Mouse (Mus musculus): ENCODE results near the gene Tnnt3.

- TF ChIP-seq POLR2A (IDR thresholded peaks at IDR 0.05; ENCODE audit: low read depth, low read length) = no peak
- TF ChIP-seq CTCF (conservative IDR thresholded peaks at IDR 0.05; ENCODE audit: insufficient read depth, insufficient read length, low read depth, low read length) = 0 out of 2 replicates have a peak, but pooled peaks have one; percentile 8
Measured at GRCm38 (mm10) chr7:142496800-142497199, 1.8 kb upstream of the Tnnt3 start.

All from kidney, adult 2 months (tissue).